Mouse (Mus musculus) liver, adult 2 months (tissue): ENCODE data around the gene Slc26a5. TPM values are rescaled to one million over a fixed set of nuclear protein-coding genes. Genes with fewer than 3 reads are reported as not detected.

Experiments
- DNase-seq: peaks from one replicate; pipeline ENCODE4 v3.0.0-alpha.2; 2011; ENCODE audit warnings: low read depth, low spot score; ENCODE audit errors: extremely low read depth
- H3K27ac ChIP-seq: fragments of 200-500 bp; replicated peaks from 2 replicates; pipeline ENCODE4 v1.5.1; 2012; ENCODE audit warnings: low read depth, mild to moderate bottlenecking, control low read depth, inconsistent platforms, low read length; ENCODE audit not compliant: insufficient read depth
- H3K27me3 ChIP-seq: fragments of 200-500 bp; 2 replicates; pipeline ENCODE4 v1.6.1; 2012; ENCODE audit warnings: mild to moderate bottlenecking, moderate library complexity, low read length, inconsistent platforms; ENCODE audit not compliant: control insufficient read depth, insufficient read depth
- H3K36me3 ChIP-seq: fragments of 200-500 bp; 2 replicates; pipeline ENCODE4 v1.6.1; 2012; ENCODE audit warnings: low read length, inconsistent platforms; ENCODE audit not compliant: control insufficient read depth, insufficient read depth
- H3K4me1 ChIP-seq: fragments of 200-500 bp; 2 replicates; pipeline ENCODE4 v1.6.1; 2011; ENCODE audit warnings: low read length; ENCODE audit not compliant: control insufficient read depth, insufficient read depth
- H3K4me3 ChIP-seq: fragments of 200-500 bp; 2 replicates; pipeline ENCODE4 v1.5.1; 2011; ENCODE audit warnings: low read depth, mild to moderate bottlenecking, control low read depth, low read length, moderate library complexity; ENCODE audit not compliant: insufficient read depth
- H3K79me2 ChIP-seq: fragments of 200-500 bp; 2 replicates; pipeline ENCODE4 v1.6.1; 2012; ENCODE audit warnings: inconsistent platforms, mild to moderate bottlenecking, low read length, moderate library complexity; ENCODE audit not compliant: control insufficient read depth, insufficient read depth
- H3K9ac ChIP-seq: fragments of 200-500 bp; 2 replicates; pipeline ENCODE4 v1.6.1; 2012; ENCODE audit warnings: low read depth, mild to moderate bottlenecking, control low read depth, inconsistent platforms, low read length
- CTCF ChIP-seq: fragments of 200-500 bp; IDR thresholded peaks from 2 replicates; pipeline ENCODE4 v1.5.1; 2011; ENCODE audit warnings: low read depth, low read length, control low read depth
- POLR2A ChIP-seq: fragments of 200-500 bp; IDR thresholded peaks from 2 replicates; pipeline ENCODE4 v1.6.1; 2011; ENCODE audit warnings: low read length, control low read depth; ENCODE audit not compliant: insufficient read depth; ENCODE audit errors: extremely low read depth
- WGBS: fragments of 180-500 bp; shearing (Covaris S2); methylation state at CpG from one replicate; pipeline ENCODE4 v1.1.7; 2018; 5-methylcytosine and 5-hydroxymethylcytosine counted together
- polyA plus RNA-seq: library from polyadenylated mRNA; depleted of rRNA; stranded (reverse); fragments of >200 nt; gene quantifications from 2 replicates; pipeline ENCODE4 v1.2.3, GENCODE M21; 2012
- total RNA-seq: library from RNA; depleted of rRNA; stranded (reverse); fragments of >200 nt; gene quantifications from 2 replicates; pipeline ENCODE4 v1.2.3, GENCODE M21; 2014

Slc26a5 gene
- total and polyA plus RNA-seq, 2 experiments = not detected

DNA sequence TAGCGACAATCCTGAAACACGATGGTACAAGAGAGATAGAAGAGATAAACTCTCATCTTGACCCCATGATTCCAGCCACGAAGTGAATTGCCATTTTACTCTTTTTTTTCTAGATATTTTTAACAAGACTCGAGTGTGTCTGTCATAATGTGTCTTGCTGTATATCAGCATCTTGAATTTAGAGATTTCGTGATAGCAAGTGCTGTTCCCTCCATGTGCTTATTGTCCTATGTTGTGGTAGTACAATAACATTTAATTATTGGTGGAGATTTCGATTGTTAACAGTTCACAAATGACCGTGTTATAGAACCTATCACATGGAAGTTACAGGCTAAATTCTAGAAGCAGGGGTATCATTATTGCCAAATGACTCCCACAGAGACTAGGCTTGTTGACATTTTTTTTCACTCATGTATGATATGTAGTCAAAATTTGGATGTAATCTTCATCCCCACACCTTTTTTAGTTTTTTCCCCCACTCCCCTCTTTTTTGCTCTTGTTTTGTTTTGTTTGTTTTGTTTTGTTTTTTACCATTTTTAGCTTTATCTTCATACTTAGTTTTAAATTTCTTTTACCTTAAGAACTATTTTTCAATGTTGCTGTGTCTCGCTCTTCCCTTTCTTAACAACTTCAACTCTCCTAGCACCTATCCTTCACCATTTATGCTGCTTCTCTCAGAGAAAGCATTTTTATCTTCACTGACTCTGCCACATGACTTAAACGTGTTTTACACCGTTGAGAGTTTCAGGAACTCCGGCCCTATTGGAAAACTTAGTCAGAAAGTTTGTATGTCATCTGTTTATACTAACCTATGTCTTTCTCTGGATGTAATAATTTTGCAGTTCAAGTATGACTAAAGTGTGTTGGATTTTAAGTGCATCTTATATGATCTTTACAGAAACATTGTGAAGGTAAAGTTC lies 78.0 kb downstream of the Slc26a5 start:
- Histone ChIP-seq H3K4me3 (peak overlapping the region; percentile 97), H3K36me3 (peaks cover 9% of the 10 kb centered on the region), H3K27me3 (no peaks in the 10 kb centered on the region), H3K9ac (peak overlapping the region; percentile 97), H3K4me1 (peaks cover 23% of the 10 kb centered on the region), H3K27ac (peak overlapping the region; percentile 80), H3K79me2 (peaks cover 38% of the 10 kb centered on the region; the same call in 1 of the 2 replicates)
- no peak for DNase-seq
- 22% methylated on average over 11 of the region's 11 CpGs for WGBS
- TF ChIP-seq CTCF (no peak), POLR2A (no peak)

- Histone ChIP-seq H3K4me3 (peak overlapping the region; percentile 97), H3K9ac (peak overlapping the region; percentile 97), H3K36me3 (peaks cover 14% of the 10 kb centered on the region), H3K27ac (peak overlapping the region; percentile 80), H3K4me1 (peaks cover 23% of the 10 kb centered on the region), H3K27me3 (no peaks in the 10 kb centered on the region), H3K79me2 (peaks cover 33% of the 10 kb centered on the region; the same call in 1 of the 2 replicates)
- DNase-seq = peak; percentile 80
- TF ChIP-seq CTCF (no peak), POLR2A (peak; percentile 72; the same call in 1 of the 2 replicates)
- 2% methylated on average over 51 of the region's 51 CpGs for WGBS
Measured at GRCm38 (mm10) chr5:21786258-21787185, 78.9 kb downstream of the Slc26a5 start.

GRCm38 (mm10) chr5:21785776-21786175 lies 79.6 kb downstream of the Slc26a5 start:
- H3K27ac ChIP-seq = no peak overlapping the region
- TF ChIP-seq POLR2A = no peak
- TF ChIP-seq CTCF = no peak
- H3K79me2 ChIP-seq = peaks cover 30% of the 10 kb centered on the region; the same call in 1 of the 2 replicates
- H3K27me3 ChIP-seq = no peaks in the 10 kb centered on the region
- H3K9ac ChIP-seq = no peak overlapping the region
- H3K4me3 ChIP-seq = no peak overlapping the region
- 84% methylated on average over 7 of the region's 7 CpGs for WGBS
- peaks cover 19% of the 10 kb centered on the region for H3K4me1 ChIP-seq
- DNase-seq = no peak
- peaks cover 17% of the 10 kb centered on the region for H3K36me3 ChIP-seq

DNA sequence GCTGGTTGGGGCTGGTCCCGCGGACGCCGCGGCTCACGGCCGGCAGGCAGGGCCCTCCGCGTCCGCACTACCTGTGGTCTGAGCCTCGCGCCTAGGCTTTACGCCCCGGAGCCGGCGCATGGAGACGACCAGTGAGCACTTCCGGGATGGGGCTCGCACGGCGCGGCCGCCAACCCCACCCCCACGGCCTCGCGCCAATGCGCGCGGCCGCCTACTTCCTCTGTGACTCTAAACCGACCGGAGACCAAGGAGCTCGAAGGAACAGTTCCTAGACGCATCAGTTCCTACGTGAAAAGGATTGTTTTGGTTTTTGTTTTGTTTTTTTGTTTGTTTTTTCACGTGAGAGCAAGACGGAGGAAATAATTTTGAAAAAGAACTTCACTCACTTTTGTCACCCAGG lies 80.4 kb downstream of the Slc26a5 start, which contains the start of the genes Dnajc2 and Psmc2:
Dnajc2 (minus strand) TSS at position 199 of the 400 bp plus-strand sequence.
Psmc2 (plus strand) TSS at position 231 of the 400 bp plus-strand sequence.
- Histone ChIP-seq H3K27me3 (no peaks in the 10 kb centered on the region), H3K4me1 (peaks cover 16% of the 10 kb centered on the region), H3K36me3 (peaks cover 19% of the 10 kb centered on the region; the same call in 1 of the 2 replicates), H3K4me3 (peak within 1 kb of the TSS; percentile 99), H3K27ac (peak within 1 kb of the TSS; percentile 48; the same call in 1 of the 2 replicates), H3K79me2 (peaks cover 23% of the 10 kb centered on the region; the same call in 1 of the 2 replicates), H3K9ac (peak within 1 kb of the TSS; percentile 96)
- under 1% methylated on average over 37 of the region's 37 CpGs for WGBS
- DNase-seq = peak; percentile 78
- TF ChIP-seq POLR2A (no peak), CTCF (no peak)
